Mouse (Mus musculus): ENCODE measurements around the gene Gm13757. TPM values are rescaled to one million over a fixed set of nuclear protein-coding genes. Genes with fewer than 3 reads are reported as not detected.

The Gm13757 gene
- polyA plus RNA-seq (2012; rRNA removed; ENCODE audit: low replicate concordance): not detected in 2 replicates

DNA sequence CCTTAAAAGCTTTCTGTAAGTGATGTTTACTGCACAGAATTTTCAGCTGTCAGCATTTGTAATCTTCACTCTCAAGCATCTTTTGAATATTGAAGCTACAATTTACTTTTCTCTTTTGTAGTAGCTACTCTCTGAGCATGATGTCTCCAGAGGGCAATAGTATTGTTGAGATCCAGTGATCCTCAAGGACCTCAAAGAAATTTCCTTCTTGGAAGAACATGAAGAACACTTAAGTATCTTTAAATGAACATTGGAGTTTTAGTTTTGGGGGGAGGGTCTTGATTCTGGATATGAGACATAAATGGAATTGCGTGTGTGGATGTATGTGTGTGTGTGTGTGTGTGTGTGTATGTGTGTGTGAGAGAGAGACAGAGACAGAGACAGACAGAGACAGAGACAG lies at the start of gene Gm13757:
TSS of gene Gm13757 (minus strand) at position 101 of the 400 bp plus-strand sequence.

DNA sequence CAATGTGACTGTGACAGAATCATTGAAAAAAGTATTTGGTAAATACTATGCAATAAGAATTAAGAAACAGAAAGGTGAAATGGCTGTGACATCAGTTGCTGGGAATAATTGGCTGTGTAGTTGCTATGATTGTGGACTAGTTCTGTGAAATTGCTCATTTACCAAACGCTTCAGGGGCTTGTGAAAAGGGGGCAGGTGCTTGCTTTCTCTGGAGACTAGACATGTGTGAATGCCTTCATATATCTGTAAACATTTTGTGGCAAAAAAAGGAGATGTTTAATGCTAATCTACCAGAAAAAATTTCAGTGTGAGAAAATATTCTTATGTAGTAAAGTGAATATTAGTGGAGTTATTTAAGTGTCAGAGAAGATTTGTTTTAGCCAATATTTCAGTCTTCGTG lies 44.1 kb upstream of the Gm13757 start, which contains the start of gene Olfr1185-ps1:
TSS of gene Olfr1185-ps1 (plus strand) at position 301 of the 400 bp plus-strand sequence.

DNA sequence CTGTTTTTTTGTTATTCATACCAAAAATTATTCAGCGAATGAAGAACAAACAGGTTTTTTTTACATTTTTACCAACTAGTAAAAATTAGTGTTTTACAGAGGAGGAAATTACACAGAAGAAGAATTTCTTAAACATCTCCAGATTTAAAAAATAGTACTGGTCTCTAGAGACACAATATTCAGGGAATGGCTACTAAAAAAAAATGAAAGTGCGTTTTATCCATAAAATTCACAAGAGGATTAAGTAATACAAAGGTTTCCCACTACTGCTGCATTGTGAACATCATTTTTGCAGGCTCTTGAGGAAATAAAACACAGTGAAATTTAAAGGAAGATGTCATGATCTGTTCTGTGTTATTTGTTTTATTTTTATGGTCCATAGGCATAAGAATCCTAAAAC lies 34.4 kb upstream of the Gm13757 start, which contains the start of gene Olfr1184:
TSS of gene Olfr1184 (plus strand) at position 301 of the 400 bp plus-strand sequence.

DNA sequence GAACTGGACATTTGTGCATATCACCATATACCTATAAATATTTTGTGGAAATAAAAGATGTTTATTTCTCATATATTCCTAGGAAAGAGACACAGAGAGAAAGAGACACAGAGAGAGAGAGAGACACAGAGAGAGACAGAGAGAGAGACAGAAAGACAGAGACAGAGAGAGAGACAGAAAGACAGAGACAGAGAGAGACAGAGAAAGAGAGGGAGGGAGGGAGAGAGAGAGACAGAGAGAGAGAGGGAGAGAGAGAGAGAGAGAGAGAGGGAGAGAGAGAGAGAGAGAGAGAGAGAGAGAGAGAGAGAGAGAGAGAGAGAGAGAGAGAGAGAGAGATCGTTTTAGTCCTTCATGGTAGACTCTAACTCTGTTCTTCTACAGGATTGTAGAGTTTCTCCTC lies 5.6 kb upstream of the Gm13757 start, which contains the start of gene Olfr1183:
TSS of gene Olfr1183 (plus strand) at position 301 of the 400 bp plus-strand sequence.

DNA sequence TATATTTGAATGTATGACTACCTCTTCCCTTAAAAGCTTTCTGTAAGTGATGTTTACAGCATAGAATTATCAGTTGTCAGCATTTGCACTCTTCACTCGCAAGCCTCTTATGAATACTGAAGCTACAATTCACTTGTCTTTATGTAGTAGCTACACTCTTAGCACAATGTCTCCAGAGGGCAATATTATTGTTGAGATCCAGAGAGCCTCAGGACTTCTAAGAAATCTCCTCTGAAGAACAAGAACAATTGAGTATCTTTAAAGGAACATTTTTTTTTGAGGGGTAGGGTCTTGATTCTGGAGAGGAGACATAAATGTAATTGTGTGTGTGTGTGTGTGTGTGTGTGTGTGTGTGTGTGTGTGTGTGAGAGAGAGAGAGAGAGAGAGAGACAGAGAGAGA lies 22.9 kb downstream of the Gm13757 start, which contains the start of gene Olfr1181:
TSS of gene Olfr1181 (minus strand) at position 101 of the 400 bp plus-strand sequence.

DNA sequence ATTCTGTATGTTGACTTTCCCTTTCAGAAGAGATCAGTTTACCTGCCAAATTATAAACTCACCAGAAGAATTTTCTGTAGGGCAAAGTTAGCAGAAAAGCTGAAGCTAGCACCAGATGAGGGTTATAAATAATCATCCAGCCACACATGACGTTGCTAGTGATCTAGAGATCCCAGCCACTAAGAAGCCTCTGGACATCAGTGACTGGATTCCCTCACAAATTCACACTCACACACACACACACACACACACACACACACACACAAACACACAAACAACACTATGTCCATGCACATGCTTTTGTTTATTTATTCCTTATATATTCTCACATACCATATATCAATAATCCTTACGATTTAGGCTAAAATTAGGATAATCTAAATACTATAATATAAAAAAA lies 29.9 kb downstream of the Gm13757 start, which contains the start of gene Olfr1180:
TSS of gene Olfr1180 (minus strand) at position 101 of the 400 bp plus-strand sequence.

DNA sequence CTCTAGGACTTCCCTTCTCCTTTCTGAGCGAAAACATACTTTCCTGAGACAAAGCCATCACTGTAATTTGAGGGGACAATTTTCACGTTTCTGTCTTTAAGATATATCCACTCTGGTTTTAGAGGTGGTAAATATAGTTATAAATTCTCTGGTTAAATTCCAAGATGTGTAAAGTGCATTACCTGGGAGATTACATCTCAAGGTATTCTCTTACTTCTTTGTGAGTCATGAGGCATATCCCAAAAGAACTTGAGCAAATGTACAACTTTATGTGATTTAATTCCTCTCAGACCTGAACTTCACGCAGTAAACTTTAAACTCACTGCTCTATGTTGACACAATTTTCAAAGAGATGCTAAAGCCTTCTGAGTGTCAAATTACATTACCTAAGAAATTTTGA lies 42.6 kb downstream of the Gm13757 start, which contains the start of gene Olfr1179:
TSS of gene Olfr1179 (minus strand) at position 101 of the 400 bp plus-strand sequence.

Other genes starting within 250 kb of the Gm13757 start
- not detected in 2 replicates for gene Olfr1170, start 220.8 kb downstream of the Gm13757 start, polyA plus RNA-seq (2012; rRNA removed; ENCODE audit: low replicate concordance)
- gene Olfr1173, start 169.3 kb downstream of the Gm13757 start, polyA plus RNA-seq (2012; rRNA removed; ENCODE audit: low replicate concordance): not detected in 2 replicates
- gene Olfr1174-ps, start 134.0 kb downstream of the Gm13757 start, polyA plus RNA-seq (2012; rRNA removed; ENCODE audit: low replicate concordance): not detected in 2 replicates
- not detected in 2 replicates for gene Olfr1175-ps, start 121.9 kb downstream of the Gm13757 start, polyA plus RNA-seq (2012; rRNA removed; ENCODE audit: low replicate concordance)
- gene Olfr1176, start 112.4 kb downstream of the Gm13757 start, polyA plus RNA-seq (2012; rRNA removed; ENCODE audit: low replicate concordance): not detected in 2 replicates
- gene Olfr1177-ps, start 102.6 kb downstream of the Gm13757 start, polyA plus RNA-seq (2012; rRNA removed; ENCODE audit: low replicate concordance): not detected in 2 replicates
- gene Olfr1178, start 62.1 kb downstream of the Gm13757 start, polyA plus RNA-seq (2012; rRNA removed; ENCODE audit: low replicate concordance): not detected in 2 replicates
- gene Olfr1179, start 42.7 kb downstream of the Gm13757 start, polyA plus RNA-seq (2012; rRNA removed; ENCODE audit: low replicate concordance): not detected in 2 replicates
- gene Olfr1180, start 30.0 kb downstream of the Gm13757 start, polyA plus RNA-seq (2012; rRNA removed; ENCODE audit: low replicate concordance): not detected in 2 replicates
- gene Olfr1181, start 23.0 kb downstream of the Gm13757 start, polyA plus RNA-seq (2012; rRNA removed; ENCODE audit: low replicate concordance): not detected in 2 replicates
- not detected in 2 replicates for gene Olfr1183, start 5.7 kb upstream of the Gm13757 start, polyA plus RNA-seq (2012; rRNA removed; ENCODE audit: low replicate concordance)
- not detected in 2 replicates for gene Olfr1184, start 34.5 kb upstream of the Gm13757 start, polyA plus RNA-seq (2012; rRNA removed; ENCODE audit: low replicate concordance)
- gene Olfr1185-ps1, start 44.2 kb upstream of the Gm13757 start, polyA plus RNA-seq (2012; rRNA removed; ENCODE audit: low replicate concordance): not detected in 2 replicates
- not detected in 2 replicates for gene Olfr1186, start 69.4 kb upstream of the Gm13757 start, polyA plus RNA-seq (2012; rRNA removed; ENCODE audit: low replicate concordance)
- not detected in 2 replicates for gene Olfr1188, start 107.8 kb upstream of the Gm13757 start, polyA plus RNA-seq (2012; rRNA removed; ENCODE audit: low replicate concordance)
- not detected in 2 replicates for gene Olfr1189, start 137.3 kb upstream of the Gm13757 start, polyA plus RNA-seq (2012; rRNA removed; ENCODE audit: low replicate concordance)
- gene Olfr1191-ps1, start 191.4 kb upstream of the Gm13757 start, polyA plus RNA-seq (2012; rRNA removed; ENCODE audit: low replicate concordance): not detected in 2 replicates
- not detected in 2 replicates for gene Olfr1192-ps1, start 199.4 kb upstream of the Gm13757 start, polyA plus RNA-seq (2012; rRNA removed; ENCODE audit: low replicate concordance)
- gene Olfr1193, start 226.5 kb upstream of the Gm13757 start, polyA plus RNA-seq (2012; rRNA removed; ENCODE audit: low replicate concordance): not detected in 2 replicates
- not detected in 2 replicates for gene Olfr1195, start 240.1 kb upstream of the Gm13757 start, polyA plus RNA-seq (2012; rRNA removed; ENCODE audit: low replicate concordance)

Measured in duodenum, adult 2 months (tissue).